Mouse (Mus musculus) liver, embryonic 16.5 days (tissue): Measurements from ENCODE around the gene Soga1. TPM values are rescaled to one million over a fixed set of nuclear protein-coding genes. Genes with fewer than 3 reads are reported as not detected.

Experiments used
- ATAC-seq: fragments of 200-750 bp; cut with Nextera tagmentation; 2 replicates; pipeline ENCODE4 v1.8.0; 2017; ENCODE audit warnings: low read depth, mild to moderate bottlenecking, moderate number of reproducible peaks, moderate library complexity
- H3K27ac ChIP-seq: fragments of 300-500 bp; sonication (generic); 2 replicates; pipeline ENCODE4 v1.5.1; 2014; ENCODE audit warnings: mild to moderate bottlenecking, low read length
- H3K27me3 ChIP-seq: fragments of 300-500 bp; sonication (generic); 2 replicates; pipeline ENCODE4 v1.6.1; 2014; ENCODE audit warnings: low read depth, low read length, mixed read lengths; ENCODE audit not compliant: control insufficient read depth, insufficient read depth
- H3K36me3 ChIP-seq: fragments of 300-500 bp; sonication (generic); 2 replicates; pipeline ENCODE4 v1.6.1; 2014; ENCODE audit warnings: mild to moderate bottlenecking; ENCODE audit not compliant: control insufficient read depth, insufficient read depth
- H3K4me1 ChIP-seq: fragments of 300-500 bp; sonication (generic); 2 replicates; pipeline ENCODE4 v1.6.1; 2014; ENCODE audit warnings: low read depth, low read length, mixed read lengths; ENCODE audit not compliant: control insufficient read depth
- H3K4me2 ChIP-seq: fragments of 300-500 bp; sonication (generic); 2 replicates; pipeline ENCODE4 v1.6.1; 2014; ENCODE audit warnings: low read depth, low read length, mixed read lengths
- H3K4me3 ChIP-seq: fragments of 300-500 bp; sonication (generic); 2 replicates; pipeline ENCODE4 v1.5.1; 2014; ENCODE audit warnings: low read depth, mild to moderate bottlenecking, low read length
- H3K9ac ChIP-seq: fragments of 300-500 bp; sonication (generic); 2 replicates; pipeline ENCODE4 v1.6.1; 2014; ENCODE audit warnings: low read depth, low read length
- H3K9me3 ChIP-seq: fragments of 300-500 bp; sonication (generic); replicated peaks from 2 replicates; pipeline ENCODE4 v1.6.1; 2016; ENCODE audit warnings: low read length; ENCODE audit not compliant: control insufficient read depth
- WGBS: fragments of 180-500 bp; shearing (Covaris S2); extraction: QIAGEN DNeasy Blood & Tissue Kit; methylation state at CpG from one replicate; pipeline ENCODE4 v1.1.7; 2014; ENCODE audit not compliant: insufficient replicate concordance; 5-methylcytosine and 5-hydroxymethylcytosine counted together
- polyA plus RNA-seq: library from polyadenylated mRNA; unstranded; fragments of >200 nt; fragmentation: Nextera tagmentation; extraction: Ambion mirVana; gene quantifications from 2 replicates; pipeline ENCODE4 v1.2.1, GENCODE M21; 2015

Gene Soga1
- polyA plus RNA-seq, 1 experiment from 2014 or later: 1.8 TPM

GRCm38 (mm10) chr2:157104454-157104853, 25.4 kb upstream of the Soga1 start:
- Histone ChIP-seq H3K27ac (no peak overlapping the region), H3K36me3 (peaks cover 11% of the 10 kb centered on the region; the same call in 1 of the 2 replicates), H3K4me1 (no peaks in the 10 kb centered on the region), H3K4me3 (no peak overlapping the region), H3K4me2 (no peak overlapping the region), H3K9me3 (no peaks in the 10 kb centered on the region), H3K27me3 (no peaks in the 10 kb centered on the region), H3K9ac (no peak overlapping the region)
- no peak for ATAC-seq
- 76% methylated on average over 8 of the region's 8 CpGs for WGBS

GRCm38 (mm10) chr2:157102256-157102655, 23.2 kb upstream of the Soga1 start:
- no peak overlapping the region for H3K27ac ChIP-seq
- no peaks in the 10 kb centered on the region for H3K27me3 ChIP-seq
- H3K4me2 ChIP-seq: no peak overlapping the region
- H3K9ac ChIP-seq: no peak overlapping the region
- no peak for ATAC-seq
- H3K36me3 ChIP-seq: peaks cover 5% of the 10 kb centered on the region; the same call in 1 of the 2 replicates
- H3K4me3 ChIP-seq: no peak overlapping the region
- WGBS: 69% methylated on average over 2 of the region's 2 CpGs
- H3K9me3 ChIP-seq: no peaks in the 10 kb centered on the region
- H3K4me1 ChIP-seq: no peaks in the 10 kb centered on the region

GRCm38 (mm10) chr2:157101650-157102049, 22.6 kb upstream of the Soga1 start:
- Histone ChIP-seq H3K4me3 (no peak overlapping the region), H3K4me1 (no peaks in the 10 kb centered on the region), H3K9me3 (no peaks in the 10 kb centered on the region), H3K27ac (no peak overlapping the region), H3K9ac (no peak overlapping the region), H3K36me3 (peaks cover 5% of the 10 kb centered on the region; the same call in 1 of the 2 replicates), H3K27me3 (no peaks in the 10 kb centered on the region), H3K4me2 (no peak overlapping the region)
- WGBS: 87% methylated on average over 9 of the region's 9 CpGs
- ATAC-seq: no peak

- Histone ChIP-seq H3K27ac (no peak overlapping the region), H3K4me2 (no peak overlapping the region), H3K4me1 (no peaks in the 10 kb centered on the region), H3K4me3 (no peak overlapping the region), H3K9ac (no peak overlapping the region), H3K9me3 (no peaks in the 10 kb centered on the region), H3K27me3 (no peaks in the 10 kb centered on the region), H3K36me3 (peaks cover 5% of the 10 kb centered on the region; the same call in 1 of the 2 replicates)
- no peak for ATAC-seq
- WGBS: 86% methylated on average over 12 of the region's 12 CpGs
Measured at GRCm38 (mm10) chr2:157100319-157100605, 21.2 kb upstream of the Soga1 start.

- Histone ChIP-seq H3K27me3 (no peaks in the 10 kb centered on the region), H3K4me1 (no peaks in the 10 kb centered on the region), H3K9me3 (no peaks in the 10 kb centered on the region), H3K36me3 (peaks cover 5% of the 10 kb centered on the region; the same call in 1 of the 2 replicates), H3K4me3 (no peak overlapping the region), H3K4me2 (no peak overlapping the region), H3K9ac (no peak overlapping the region), H3K27ac (no peak overlapping the region)
- ATAC-seq: no peak
- WGBS: 71% methylated on average over 12 of the region's 12 CpGs
Measured at GRCm38 (mm10) chr2:157099532-157100318, 20.7 kb upstream of the Soga1 start.

GRCm38 (mm10) chr2:157095005-157095755, 16.1 kb upstream of the Soga1 start:
- Histone ChIP-seq H3K36me3 (no peaks in the 10 kb centered on the region), H3K4me1 (no peaks in the 10 kb centered on the region), H3K4me3 (no peak overlapping the region), H3K27me3 (no peaks in the 10 kb centered on the region), H3K27ac (no peak overlapping the region), H3K9me3 (no peaks in the 10 kb centered on the region), H3K4me2 (no peak overlapping the region), H3K9ac (no peak overlapping the region)
- ATAC-seq: peak; percentile 32; the same call in 1 of the 2 replicates
- 55% methylated on average over 9 of the region's 9 CpGs for WGBS

- H3K4me2 ChIP-seq: no peak overlapping the region
- H3K27ac ChIP-seq: no peak overlapping the region
- 67% methylated on average over 8 of the region's 8 CpGs for WGBS
- no peaks in the 10 kb centered on the region for H3K27me3 ChIP-seq
- H3K4me1 ChIP-seq: no peaks in the 10 kb centered on the region; the same call in 1 of the 2 replicates
- no peak for ATAC-seq
- H3K9me3 ChIP-seq: no peaks in the 10 kb centered on the region
- H3K36me3 ChIP-seq: no peaks in the 10 kb centered on the region
- H3K9ac ChIP-seq: no peak overlapping the region
- no peak overlapping the region for H3K4me3 ChIP-seq
Measured at GRCm38 (mm10) chr2:157092024-157092423, 13.0 kb upstream of the Soga1 start.

GRCm38 (mm10) chr2:157087536-157088317, 8.7 kb upstream of the Soga1 start:
- Histone ChIP-seq H3K4me3 (no peak overlapping the region), H3K36me3 (no peaks in the 10 kb centered on the region), H3K9me3 (no peaks in the 10 kb centered on the region), H3K27me3 (no peaks in the 10 kb centered on the region), H3K27ac (no peak overlapping the region), H3K4me2 (no peak overlapping the region), H3K4me1 (no peaks in the 10 kb centered on the region; the same call in 1 of the 2 replicates), H3K9ac (no peak overlapping the region)
- ATAC-seq: peak; percentile 64
- 71% methylated on average over 14 of the region's 14 CpGs for WGBS
